Mouse (Mus musculus) heart, postnatal 0 days (tissue): ENCODE measurements around the gene Tmem91. TPM values are rescaled to one million over a fixed set of nuclear protein-coding genes. Genes with fewer than 3 reads are reported as not detected.

Experiments
- ATAC-seq: fragments of 200-750 bp; cut with Nextera tagmentation; 2 replicates; pipeline ENCODE4 v1.8.0; 2017; ENCODE audit warnings: low read depth, moderate number of reproducible peaks, moderate library complexity; ENCODE audit not compliant: insufficient read depth
- DNase-seq: peaks from one replicate; pipeline ENCODE4 v3.0.0-alpha.2; 2016; ENCODE audit warnings: low spot score
- H3K27ac ChIP-seq: fragments of 300-500 bp; sonication (generic); 2 replicates; pipeline ENCODE4 v1.5.1; 2014; ENCODE audit warnings: low read depth, mild to moderate bottlenecking
- H3K27me3 ChIP-seq: fragments of 300-500 bp; sonication (generic); 2 replicates; pipeline ENCODE4 v1.6.1; 2014; ENCODE audit warnings: low read length, mixed read lengths; ENCODE audit not compliant: control insufficient read depth, insufficient read depth
- H3K36me3 ChIP-seq: fragments of 300-500 bp; sonication (generic); replicated peaks from 2 replicates; pipeline ENCODE4 v1.6.1; 2014; ENCODE audit warnings: low read length, mixed read lengths; ENCODE audit not compliant: control insufficient read depth, insufficient read depth
- H3K4me1 ChIP-seq: fragments of 300-500 bp; sonication (generic); 2 replicates; pipeline ENCODE4 v1.6.1; 2014; ENCODE audit warnings: antibody characterized with exemption; ENCODE audit not compliant: control insufficient read depth, insufficient read depth
- H3K4me2 ChIP-seq: fragments of 300-500 bp; sonication (generic); 2 replicates; pipeline ENCODE4 v1.6.1; 2014; ENCODE audit warnings: low read depth, mild to moderate bottlenecking, low read length, moderate library complexity
- H3K4me3 ChIP-seq: fragments of 300-500 bp; sonication (generic); 2 replicates; pipeline ENCODE4 v1.5.1; 2014; ENCODE audit warnings: low read depth, low read length
- H3K9ac ChIP-seq: fragments of 300-500 bp; sonication (generic); replicated peaks from 2 replicates; pipeline ENCODE4 v1.6.1; 2014; ENCODE audit warnings: low read depth, low read length, mixed read lengths
- H3K9me3 ChIP-seq: fragments of 300-500 bp; sonication (generic); replicated peaks from 2 replicates; pipeline ENCODE4 v1.6.1; 2016; ENCODE audit warnings: low read length; ENCODE audit not compliant: control insufficient read depth
- CTCF ChIP-seq: IDR thresholded peaks from 2 replicates; pipeline ENCODE4 v1.5.1; 2016; ENCODE audit warnings: antibody characterized with exemption, control low read depth, low read depth
- EP300 ChIP-seq: IDR thresholded peaks from 2 replicates; pipeline ENCODE4 v1.6.1; 2016; ENCODE audit warnings: antibody characterized with exemption, low read depth
- WGBS: fragments of 180-500 bp; shearing (Covaris S2); extraction: QIAGEN DNeasy Blood & Tissue Kit; methylation state at CpG from one replicate; pipeline ENCODE4 v1.1.7; 2014; 5-methylcytosine and 5-hydroxymethylcytosine counted together
- polyA plus RNA-seq: library from polyadenylated mRNA; unstranded; fragments of >200 nt; fragmentation: Nextera tagmentation; extraction: Ambion mirVana; gene quantifications from 2 replicates; pipeline ENCODE4 v1.2.1, GENCODE M21; 2015
- total RNA-seq: library from RNA; depleted of rRNA; stranded (reverse); fragments of >200 nt; gene quantifications from 2 replicates; pipeline ENCODE4 v1.2.3, GENCODE M21; 2014; ENCODE audit warnings: low replicate concordance

The Tmem91 gene
- total and polyA plus RNA-seq, 2 experiments from 2014 or later = 0.77 TPM; not detected in 1

GRCm38 (mm10) chr7:25686680-25687531 is 11.9 kb upstream of the Tmem91 start, which contains the start of gene Tgfb1:
Gene Tgfb1 (plus strand): TSS chr7:25687002.
- Histone ChIP-seq H3K9ac (peak within 1 kb of the TSS; percentile 71), H3K27me3 (no peaks in the 10 kb centered on the region), H3K4me2 (peak within 1 kb of the TSS; percentile 79), H3K27ac (peak within 1 kb of the TSS; percentile 87), H3K4me1 (peaks cover 4% of the 10 kb centered on the region; the same call in 1 of the 2 replicates), H3K4me3 (peak within 1 kb of the TSS; percentile 84), H3K9me3 (no peaks in the 10 kb centered on the region), H3K36me3 (no peaks in the 10 kb centered on the region)
- ATAC-seq (peak; percentile 50), DNase-seq (peak; percentile 71)
- WGBS = 1% methylated on average over 57 of the region's 69 CpGs
- TF ChIP-seq CTCF (peak; percentile 57), EP300 (no peak)

GRCm38 (mm10) chr7:25685926-25686470 is 11.0 kb upstream of the Tmem91 start:
- Histone ChIP-seq H3K36me3 (no peaks in the 10 kb centered on the region), H3K4me1 (peaks cover 9% of the 10 kb centered on the region; the same call in 1 of the 2 replicates), H3K27ac (no peak overlapping the region), H3K4me3 (peak overlapping the region; percentile 84; the same call in 1 of the 2 replicates), H3K4me2 (peak overlapping the region; percentile 79), H3K9me3 (no peaks in the 10 kb centered on the region), H3K9ac (no peak overlapping the region), H3K27me3 (no peaks in the 10 kb centered on the region)
- TF ChIP-seq CTCF (no peak), EP300 (no peak)
- no peak for ATAC-seq
- WGBS = 76% methylated on average over 21 of the region's 21 CpGs
- no peak for DNase-seq

DNA sequence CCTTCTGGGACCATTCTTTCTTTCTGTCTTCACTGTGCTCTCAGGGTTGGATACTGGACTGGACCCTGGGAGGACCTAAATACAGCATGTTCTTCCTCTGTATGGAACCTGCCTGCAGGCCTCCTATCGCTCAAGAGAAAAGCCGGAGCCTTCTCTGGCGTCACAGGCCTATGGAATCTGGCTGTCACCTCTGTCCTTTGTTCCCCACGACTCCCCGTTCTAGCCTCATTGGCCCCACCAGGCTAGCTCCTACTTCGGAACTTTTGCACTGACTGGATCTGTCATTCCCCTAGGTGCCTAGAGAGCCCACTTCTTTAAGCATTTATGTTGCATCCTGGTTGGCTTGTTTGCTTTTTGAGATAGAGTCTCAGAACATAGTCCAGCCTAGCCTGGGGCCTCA is 9.7 kb upstream of the Tmem91 start:
- ATAC-seq = no peak
- no peak overlapping the region for H3K4me2 ChIP-seq
- no peaks in the 10 kb centered on the region for H3K9me3 ChIP-seq
- H3K4me1 ChIP-seq = peaks cover 9% of the 10 kb centered on the region; the same call in 1 of the 2 replicates
- 81% methylated on average over 6 of the region's 6 CpGs for WGBS
- no peaks in the 10 kb centered on the region for H3K27me3 ChIP-seq
- no peak overlapping the region for H3K4me3 ChIP-seq
- no peak overlapping the region for H3K27ac ChIP-seq
- H3K9ac ChIP-seq = no peak overlapping the region
- DNase-seq = no peak
- H3K36me3 ChIP-seq = no peaks in the 10 kb centered on the region
- TF ChIP-seq CTCF = no peak
- no peak for TF ChIP-seq EP300

- ATAC-seq (no peak), DNase-seq (no peak)
- no peaks in the 10 kb centered on the region for H3K9me3 ChIP-seq
- H3K36me3 ChIP-seq = no peaks in the 10 kb centered on the region
- no peaks in the 10 kb centered on the region for H3K27me3 ChIP-seq
- H3K9ac ChIP-seq = no peak overlapping the region
- H3K4me2 ChIP-seq = no peak overlapping the region
- WGBS = 46% methylated on average over 7 of the region's 7 CpGs
- H3K4me1 ChIP-seq = peaks cover 9% of the 10 kb centered on the region; the same call in 1 of the 2 replicates
- H3K27ac ChIP-seq = peak overlapping the region; percentile 5; the same call in 1 of the 2 replicates
- TF ChIP-seq CTCF (no peak), EP300 (no peak)
- H3K4me3 ChIP-seq = no peak overlapping the region
Measured at GRCm38 (mm10) chr7:25683474-25684180, 8.7 kb upstream of the Tmem91 start.

GRCm38 (mm10) chr7:25681341-25682231 is 6.6 kb upstream of the Tmem91 start:
- Histone ChIP-seq H3K4me1 (peaks cover 13% of the 10 kb centered on the region; the same call in 1 of the 2 replicates), H3K4me3 (peak overlapping the region; percentile 64), H3K9ac (no peak overlapping the region), H3K27me3 (no peaks in the 10 kb centered on the region), H3K36me3 (no peaks in the 10 kb centered on the region), H3K27ac (peak overlapping the region; percentile 6; the same call in 1 of the 2 replicates), H3K9me3 (no peaks in the 10 kb centered on the region), H3K4me2 (peak overlapping the region; percentile 65)
- ATAC-seq (no peak), DNase-seq (no peak)
- no peak for TF ChIP-seq EP300
- 46% methylated on average over 14 of the region's 15 CpGs for WGBS
